Mouse (Mus musculus): ENCODE data around the gene Habp4. TPM values are rescaled to one million over a fixed set of nuclear protein-coding genes. Genes with fewer than 3 reads are reported as not detected.
A peak's percentile ranks its signal among the peaks of the same experiment; 100 is the strongest.

Gene Habp4
- polyA plus RNA-seq, 1 experiment from 2014 or later, result 55.8 TPM

DNA sequence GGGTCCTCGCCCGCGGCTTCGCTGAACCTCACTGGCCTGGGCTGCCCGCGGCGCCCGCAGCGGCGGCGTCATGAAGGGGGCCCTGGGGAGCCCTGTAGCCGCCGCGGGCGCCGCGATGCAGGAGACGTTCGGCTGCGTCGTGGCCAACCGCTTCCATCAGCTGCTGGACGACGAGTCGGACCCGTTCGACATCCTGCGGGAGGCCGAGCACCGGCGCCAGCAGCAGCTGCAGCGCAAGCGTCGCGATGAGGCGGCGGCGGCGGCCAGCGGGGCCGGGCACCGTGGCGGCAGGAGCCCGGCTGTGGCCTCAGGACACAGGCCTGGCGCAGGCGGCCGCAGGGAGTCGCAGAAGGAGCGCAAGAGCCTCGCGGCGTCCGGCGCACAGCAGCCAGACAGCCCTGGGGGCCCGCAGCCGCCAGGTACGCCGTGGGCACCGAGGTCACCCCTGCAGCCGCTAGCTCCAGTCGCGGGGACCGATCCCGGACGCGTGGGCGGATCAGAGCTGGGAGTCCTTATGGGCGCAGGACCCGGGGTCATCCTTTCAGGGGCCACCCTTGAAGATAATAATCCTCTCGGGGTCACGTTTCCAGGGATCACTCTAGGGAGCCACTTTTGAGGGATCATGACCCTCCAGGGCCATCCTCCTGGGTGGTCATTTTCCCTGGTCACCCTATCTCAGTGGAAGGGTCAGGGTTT lies 440 bp downstream of the Habp4 start:
- Histone ChIP-seq H3K4me1 (ENCODE audit: control insufficient read depth, insufficient read depth, low read length) (peaks cover 5% of the 10 kb centered on the region; the same call in 1 of the 2 replicates), H3K4me2 (ENCODE audit: low read depth, low read length) (peak overlapping the region; percentile 100), H3K9me3 (ENCODE audit: control insufficient read depth, low read length) (peaks cover 2% of the 10 kb centered on the region; the same call in 1 of the 2 replicates), H3K4me3 (ENCODE audit: low read depth, low read length) (peak overlapping the region; percentile 80), H3K9ac (replicated peaks; ENCODE audit: low read depth, low read length) (peak overlapping the region; percentile 86), H3K27me3 (ENCODE audit: control insufficient read depth, insufficient read depth, low read length) (no peaks in the 10 kb centered on the region), H3K27ac (ENCODE audit: low read depth, low read length) (peak overlapping the region; percentile 88), H3K36me3 (ENCODE audit: control insufficient read depth, insufficient read depth, low read length) (no peaks in the 10 kb centered on the region)
- ATAC-seq (ENCODE audit: low read depth), result no peak; the same call in 1 of the 2 replicates
- WGBS, result under 1% methylated on average over 70 of the region's 71 CpGs

- 2% methylated on average over 14 of the region's 14 CpGs for WGBS
- Histone ChIP-seq H3K9me3 (ENCODE audit: control insufficient read depth, low read length) (peaks cover 5% of the 10 kb centered on the region; the same call in 1 of the 2 replicates), H3K9ac (replicated peaks; ENCODE audit: low read depth, low read length) (peak overlapping the region; percentile 86), H3K27me3 (ENCODE audit: control insufficient read depth, insufficient read depth, low read length) (no peaks in the 10 kb centered on the region), H3K27ac (ENCODE audit: low read depth, low read length) (no peak overlapping the region), H3K4me1 (ENCODE audit: control insufficient read depth, insufficient read depth, low read length) (peaks cover 5% of the 10 kb centered on the region; the same call in 1 of the 2 replicates), H3K4me3 (ENCODE audit: low read depth, low read length) (peak overlapping the region; percentile 80), H3K36me3 (ENCODE audit: control insufficient read depth, insufficient read depth, low read length) (no peaks in the 10 kb centered on the region), H3K4me2 (ENCODE audit: low read depth, low read length) (peak overlapping the region; percentile 100)
- ATAC-seq (ENCODE audit: low read depth), result peak; percentile 0; the same call in 1 of the 2 replicates
These were observed 1.0 kb downstream of the Habp4 start for GRCm38 (mm10) chr13:64162626-64163025.

- H3K9me3 ChIP-seq (ENCODE audit: control insufficient read depth, low read length), result peaks cover 7% of the 10 kb centered on the region
- peak overlapping the region; percentile 80 for H3K4me3 ChIP-seq (ENCODE audit: low read depth, low read length)
- no peak overlapping the region for H3K27ac ChIP-seq (ENCODE audit: low read depth, low read length)
- no peaks in the 10 kb centered on the region for H3K36me3 ChIP-seq (ENCODE audit: control insufficient read depth, insufficient read depth, low read length)
- H3K4me2 ChIP-seq (ENCODE audit: low read depth, low read length), result peak overlapping the region; percentile 100
- H3K9ac ChIP-seq (replicated peaks; ENCODE audit: low read depth, low read length), result peak overlapping the region; percentile 86
- WGBS, result 28% methylated on average over 13 of the region's 13 CpGs
- H3K27me3 ChIP-seq (ENCODE audit: control insufficient read depth, insufficient read depth, low read length), result no peaks in the 10 kb centered on the region
- no peak for ATAC-seq (ENCODE audit: low read depth)
- H3K4me1 ChIP-seq (ENCODE audit: control insufficient read depth, insufficient read depth, low read length), result peaks cover 5% of the 10 kb centered on the region; the same call in 1 of the 2 replicates
These were observed 1.6 kb downstream of the Habp4 start for GRCm38 (mm10) chr13:64163147-64163715.

DNA sequence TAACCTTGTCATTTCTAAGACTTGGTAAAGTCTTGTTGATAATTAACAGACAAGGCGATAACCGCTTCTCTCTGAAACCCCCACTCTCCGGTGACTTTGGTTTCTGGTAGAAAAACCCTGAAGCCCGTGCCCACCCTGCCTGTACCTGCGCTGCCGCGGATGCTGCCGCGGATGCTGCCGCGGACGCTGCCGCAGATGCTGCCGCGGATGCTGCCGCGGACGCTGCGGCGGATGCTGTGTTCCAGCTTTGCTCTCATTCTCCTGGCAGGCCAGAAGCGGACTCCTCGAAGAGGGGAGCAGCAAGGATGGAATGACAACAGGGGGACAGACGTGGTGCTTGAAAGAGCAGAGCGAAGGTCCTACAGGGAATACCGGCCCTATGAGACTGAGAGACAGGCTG lies 8.1 kb downstream of the Habp4 start:
- ATAC-seq (ENCODE audit: low read depth), result no peak

DNA sequence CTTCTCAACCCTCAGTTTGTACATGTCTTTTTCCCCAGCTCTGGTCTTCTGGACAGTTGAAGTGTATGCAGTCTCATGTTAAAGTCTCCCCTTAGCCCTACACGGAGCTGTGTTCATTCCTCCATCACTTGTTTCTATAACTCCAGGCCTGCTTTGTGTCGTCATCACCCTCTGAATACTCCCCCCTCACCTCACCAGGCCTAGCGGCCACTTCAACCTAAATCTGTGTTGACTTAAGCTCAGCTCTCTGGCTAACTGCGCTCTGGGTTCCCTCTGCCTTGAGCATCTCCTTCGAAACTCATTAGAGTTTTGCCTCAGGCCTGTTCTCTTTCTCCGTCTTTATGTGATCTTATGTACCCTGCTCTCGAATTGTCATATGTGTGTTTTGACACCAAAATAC lies 16.4 kb downstream of the Habp4 start:
- no peaks in the 10 kb centered on the region for H3K4me1 ChIP-seq (ENCODE audit: control insufficient read depth, insufficient read depth, low read length)
- 88% methylated on average over 7 of the region's 7 CpGs for WGBS
- ATAC-seq (ENCODE audit: low read depth), result no peak
- H3K27ac ChIP-seq (ENCODE audit: low read depth, low read length), result no peak overlapping the region
- H3K9me3 ChIP-seq (ENCODE audit: control insufficient read depth, low read length), result no peaks in the 10 kb centered on the region
- no peaks in the 10 kb centered on the region for H3K27me3 ChIP-seq (ENCODE audit: control insufficient read depth, insufficient read depth, low read length)
- H3K4me2 ChIP-seq (ENCODE audit: low read depth, low read length), result no peak overlapping the region
- H3K36me3 ChIP-seq (ENCODE audit: control insufficient read depth, insufficient read depth, low read length), result peaks cover 16% of the 10 kb centered on the region
- no peak overlapping the region for H3K9ac ChIP-seq (replicated peaks; ENCODE audit: low read depth, low read length)
- H3K4me3 ChIP-seq (ENCODE audit: low read depth, low read length), result no peak overlapping the region

More for the DNA sequence above, 8.1 kb downstream of the Habp4 start:
- Histone ChIP-seq H3K36me3 (ENCODE audit: control insufficient read depth, insufficient read depth, low read length) (peaks cover 20% of the 10 kb centered on the region; the same call in 1 of the 2 replicates), H3K4me2 (ENCODE audit: low read depth, low read length) (no peak overlapping the region), H3K4me3 (ENCODE audit: low read depth, low read length) (no peak overlapping the region), H3K9ac (replicated peaks; ENCODE audit: low read depth, low read length) (no peak overlapping the region), H3K4me1 (ENCODE audit: control insufficient read depth, insufficient read depth, low read length) (no peaks in the 10 kb centered on the region), H3K27me3 (ENCODE audit: control insufficient read depth, insufficient read depth, low read length) (no peaks in the 10 kb centered on the region), H3K27ac (ENCODE audit: low read depth, low read length) (no peak overlapping the region), H3K9me3 (ENCODE audit: control insufficient read depth, low read length) (peaks cover 40% of the 10 kb centered on the region)
- 97% methylated on average over 25 of the region's 25 CpGs for WGBS

- Histone ChIP-seq H3K27ac (ENCODE audit: low read depth, low read length) (no peak overlapping the region), H3K27me3 (ENCODE audit: control insufficient read depth, insufficient read depth, low read length) (no peaks in the 10 kb centered on the region), H3K4me1 (ENCODE audit: control insufficient read depth, insufficient read depth, low read length) (no peaks in the 10 kb centered on the region), H3K36me3 (ENCODE audit: control insufficient read depth, insufficient read depth, low read length) (peaks cover 11% of the 10 kb centered on the region), H3K4me3 (ENCODE audit: low read depth, low read length) (no peak overlapping the region), H3K4me2 (ENCODE audit: low read depth, low read length) (no peak overlapping the region), H3K9ac (replicated peaks; ENCODE audit: low read depth, low read length) (no peak overlapping the region), H3K9me3 (ENCODE audit: control insufficient read depth, low read length) (no peaks in the 10 kb centered on the region)
- WGBS, result 85% methylated on average over 13 of the region's 13 CpGs
- ATAC-seq (ENCODE audit: low read depth), result no peak
These were observed 17.4 kb downstream of the Habp4 start for GRCm38 (mm10) chr13:64178746-64179652.

DNA sequence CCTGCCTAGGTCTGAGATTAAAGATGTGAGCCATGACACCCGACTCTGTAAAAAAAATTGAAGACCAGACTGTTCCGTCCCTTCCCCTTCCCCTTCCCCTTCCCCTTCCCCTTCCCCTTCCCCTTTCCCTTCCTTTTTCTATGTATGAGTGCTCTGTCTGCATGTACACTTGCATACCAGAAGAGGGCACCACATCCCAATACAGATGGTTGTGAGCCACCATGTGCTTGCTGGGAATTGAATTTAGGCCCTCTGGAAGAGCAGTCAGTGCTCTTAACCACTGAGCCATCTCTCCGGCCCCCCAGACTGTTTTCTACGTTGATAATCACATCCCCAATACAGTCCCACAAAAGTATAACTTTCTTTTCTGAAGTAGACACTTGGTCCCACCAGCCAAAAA lies 18.7 kb downstream of the Habp4 start:
- H3K4me2 ChIP-seq (ENCODE audit: low read depth, low read length), result no peak overlapping the region
- WGBS, result 89% methylated on average over 4 of the region's 4 CpGs
- H3K27ac ChIP-seq (ENCODE audit: low read depth, low read length), result no peak overlapping the region
- no peaks in the 10 kb centered on the region for H3K9me3 ChIP-seq (ENCODE audit: control insufficient read depth, low read length)
- H3K9ac ChIP-seq (replicated peaks; ENCODE audit: low read depth, low read length), result no peak overlapping the region
- no peak overlapping the region for H3K4me3 ChIP-seq (ENCODE audit: low read depth, low read length)
- H3K36me3 ChIP-seq (ENCODE audit: control insufficient read depth, insufficient read depth, low read length), result peaks cover 11% of the 10 kb centered on the region
- ATAC-seq (ENCODE audit: low read depth), result no peak
- no peaks in the 10 kb centered on the region for H3K27me3 ChIP-seq (ENCODE audit: control insufficient read depth, insufficient read depth, low read length)
- H3K4me1 ChIP-seq (ENCODE audit: control insufficient read depth, insufficient read depth, low read length), result no peaks in the 10 kb centered on the region

DNA sequence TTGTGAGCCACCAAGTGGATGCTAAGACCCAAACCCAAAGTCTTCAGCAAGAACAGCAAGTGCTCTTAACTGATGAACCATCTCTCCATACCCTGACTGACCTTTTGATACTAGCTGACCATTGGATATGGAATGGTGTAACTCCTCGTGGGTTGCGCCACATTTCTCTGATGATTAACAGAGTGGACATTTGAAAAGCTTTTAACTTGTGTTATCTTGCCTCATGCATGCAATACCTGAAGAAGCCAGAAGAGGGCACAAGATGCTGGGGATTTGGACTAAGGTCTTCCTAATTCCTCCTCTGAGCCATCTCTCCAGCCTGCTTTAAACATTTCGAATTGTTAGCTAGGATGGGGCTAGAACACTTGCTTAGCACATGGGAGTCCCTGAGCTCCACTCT lies 19.3 kb downstream of the Habp4 start:
- H3K36me3 ChIP-seq (ENCODE audit: control insufficient read depth, insufficient read depth, low read length), result peaks cover 11% of the 10 kb centered on the region
- H3K27ac ChIP-seq (ENCODE audit: low read depth, low read length), result no peak overlapping the region
- no peak overlapping the region for H3K4me3 ChIP-seq (ENCODE audit: low read depth, low read length)
- no peak for ATAC-seq (ENCODE audit: low read depth)
- no peaks in the 10 kb centered on the region for H3K4me1 ChIP-seq (ENCODE audit: control insufficient read depth, insufficient read depth, low read length)
- no peak overlapping the region for H3K4me2 ChIP-seq (ENCODE audit: low read depth, low read length)
- H3K9ac ChIP-seq (replicated peaks; ENCODE audit: low read depth, low read length), result no peak overlapping the region
- H3K9me3 ChIP-seq (ENCODE audit: control insufficient read depth, low read length), result no peaks in the 10 kb centered on the region
- H3K27me3 ChIP-seq (ENCODE audit: control insufficient read depth, insufficient read depth, low read length), result no peaks in the 10 kb centered on the region
- WGBS, result 88% methylated on average over 3 of the region's 3 CpGs
